ENCODE assay signal across 8 mouse cellular contexts in the genomic region with DNA sequence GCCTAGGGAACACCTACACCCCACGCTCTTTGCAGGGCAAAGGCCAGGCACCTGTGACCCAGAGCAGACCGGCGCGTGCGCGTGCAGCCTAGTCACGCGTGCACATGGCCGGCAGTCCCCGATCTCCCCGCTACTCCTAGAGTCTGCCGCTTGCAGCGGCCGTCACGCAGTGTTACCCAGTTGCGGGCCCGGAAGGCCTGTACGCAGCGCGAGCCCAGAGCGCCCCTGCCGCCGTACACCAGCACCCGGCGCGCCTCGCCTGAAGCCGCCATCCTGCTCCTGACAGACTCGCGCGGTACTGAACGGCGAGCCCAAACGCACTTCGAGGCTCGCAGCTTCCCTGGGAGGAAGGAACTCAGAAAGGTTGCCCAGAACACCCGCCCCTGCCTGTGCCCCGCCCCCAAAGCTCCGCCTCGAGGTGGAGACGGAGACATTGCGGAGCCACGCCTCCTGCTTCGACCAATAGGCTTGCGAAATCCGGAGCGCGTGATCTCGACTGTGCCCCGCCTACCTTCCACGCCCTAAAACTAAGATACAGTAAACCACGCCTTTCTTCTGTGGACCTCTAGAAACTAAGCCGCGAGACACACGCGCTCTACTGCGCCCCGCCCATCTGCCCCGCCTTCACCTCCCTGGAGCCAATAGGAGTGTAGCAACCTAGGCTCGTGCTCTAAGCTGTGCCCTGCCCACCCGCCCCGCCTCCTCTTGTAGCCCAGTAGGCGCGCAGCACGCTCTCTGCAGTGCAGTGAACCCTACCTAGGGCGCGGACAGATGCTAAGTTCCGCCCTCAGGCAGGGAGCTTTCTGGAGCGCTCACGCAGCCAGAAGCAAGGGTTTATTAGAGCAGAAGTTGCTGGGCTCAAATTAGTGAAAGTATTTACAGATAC. TPM values are rescaled to one million over a fixed set of nuclear protein-coding genes. Genes with fewer than 3 reads are reported as not detected.
DNase-seq lines count a peak whose midpoint lies in the region; ATAC-seq and TF ChIP-seq lines count a peak whose summit lies in the region.

A gene (minus strand): TSS at position 406 of the 886 bp plus-strand sequence.

- no peaks in the 10 kb centered on the region for H3K27me3 ChIP-seq in CH12.LX (replicated peaks)
- no peaks in the 10 kb centered on the region for H3K27me3 ChIP-seq in forebrain, embryonic 11.5 days (ENCODE audit: control insufficient read depth, insufficient read depth, low read length)
- H3K27me3 ChIP-seq in heart, embryonic 16.5 days (ENCODE audit: control insufficient read depth, insufficient read depth, low read length): no peaks in the 10 kb centered on the region; the same call in 1 of the 2 replicates
- no peaks in the 10 kb centered on the region; the same call in 1 of the 2 replicates for H3K27me3 ChIP-seq in liver, embryonic 15.5 days
- H3K27me3 ChIP-seq in neural tube, embryonic 12.5 days (replicated peaks): no peaks in the 10 kb centered on the region

- ATAC-seq in forebrain, embryonic 11.5 days (replicated peaks; ENCODE audit: low FRiP score): peak; percentile 99
- ATAC-seq in heart, embryonic 16.5 days (replicated peaks; ENCODE audit: extremely low read depth, insufficient read depth, low FRiP score): peak; percentile 99
- peak; percentile 96 for ATAC-seq in liver, embryonic 15.5 days (ENCODE audit: insufficient read depth)
- ATAC-seq in neural tube, embryonic 12.5 days (ENCODE audit: low FRiP score, low read depth): peak; percentile 99

- H3K79me2 ChIP-seq in CH12.LX (replicated peaks; ENCODE audit: control insufficient read depth, extremely low read depth, insufficient read depth, poor library complexity, severe bottlenecking): no peaks in the 10 kb centered on the region

- WGBS in forebrain, embryonic 11.5 days: under 1% methylated on average over 70 of the region's 70 CpGs
- under 1% methylated on average over 70 of the region's 70 CpGs for WGBS in heart, embryonic 16.5 days
- WGBS in liver, embryonic 15.5 days (ENCODE audit: insufficient replicate concordance): under 1% methylated on average over 70 of the region's 70 CpGs
- WGBS in neural tube, embryonic 12.5 days: under 1% methylated on average over 70 of the region's 70 CpGs

- in situ Hi-C loops in CH12.LX (cut with MboI; ENCODE audit: low pct_ligation_motif_present, low pct_unique_long_range_greater_than_20kb, low sequenced_read_pairs): loop anchor here (25.0 kb wide), 2 partner anchors 887 to 1163 kb away; no protein-coding TSS in a partner anchor

- no peaks in the 10 kb centered on the region for H3K9me3 ChIP-seq in CH12.LX (replicated peaks; ENCODE audit: low read length)
- H3K9me3 ChIP-seq in forebrain, embryonic 11.5 days (ENCODE audit: control insufficient read depth, low read length): no peaks in the 10 kb centered on the region
- no peaks in the 10 kb centered on the region for H3K9me3 ChIP-seq in heart, embryonic 16.5 days (replicated peaks; ENCODE audit: control insufficient read depth, low read length)
- no peaks in the 10 kb centered on the region for H3K9me3 ChIP-seq in liver, embryonic 15.5 days (replicated peaks)
- no peaks in the 10 kb centered on the region for H3K9me3 ChIP-seq in neural tube, embryonic 12.5 days

- peak within 1 kb of the TSS; percentile 10 for H3K9ac ChIP-seq in CH12.LX (ENCODE audit: insufficient read depth, low read depth)
- H3K9ac ChIP-seq in forebrain, embryonic 11.5 days (ENCODE audit: low read length): peak within 1 kb of the TSS; percentile 64
- H3K9ac ChIP-seq in heart, embryonic 16.5 days (ENCODE audit: low read length): peak within 1 kb of the TSS; percentile 86
- peak within 1 kb of the TSS; percentile 48 for H3K9ac ChIP-seq in liver, embryonic 15.5 days
- peak within 1 kb of the TSS; percentile 70 for H3K9ac ChIP-seq in neural tube, embryonic 12.5 days

- no peak for TF ChIP-seq RAD21 in CH12.LX (IDR thresholded peaks at IDR 0.05; ENCODE audit: low read depth, low read length)

- TF ChIP-seq CTCF in CH12.LX (conservative IDR thresholded peaks at IDR 0.05 in 1 of 2, IDR thresholded peaks at IDR 0.05 in 1 of 2; ENCODE audit: low read depth in 2 of 2, low read length in 2 of 2): no peak

- peak; percentile 76 for TF ChIP-seq POLR2A in CH12.LX (IDR thresholded peaks at IDR 0.05; ENCODE audit: low read depth, low read length)

- no peak for TF ChIP-seq EP300 in CH12.LX (IDR thresholded peaks at IDR 0.05; ENCODE audit: low read length)

- peak within 1 kb of the TSS; percentile 68 for H3K4me2 ChIP-seq in CH12.LX (ENCODE audit: insufficient read depth, low read depth, poor library complexity, severe bottlenecking)
- peak within 1 kb of the TSS; percentile 73 for H3K4me2 ChIP-seq in forebrain, embryonic 11.5 days (ENCODE audit: low read depth, low read length, severe bottlenecking)
- peak within 1 kb of the TSS; percentile 98 for H3K4me2 ChIP-seq in heart, embryonic 16.5 days (ENCODE audit: low read depth, low read length)
- peak within 1 kb of the TSS; percentile 86 for H3K4me2 ChIP-seq in liver, embryonic 15.5 days
- H3K4me2 ChIP-seq in neural tube, embryonic 12.5 days (replicated peaks): peak within 1 kb of the TSS; percentile 86

- DNase-seq in CH12.LX (ENCODE audit: extremely low read depth): peak; percentile 99
- DNase-seq in c-Kit-positive CD71-positive TER-119-negative erythroid progenitor cells, embryonic 14.5 days (ENCODE audit: low read depth): peak; percentile 97
- peak; percentile 99 for DNase-seq in forebrain, embryonic 11.5 days (ENCODE audit: low spot score)
- peak; percentile 98 to 99 for DNase-seq in kidney, postnatal 36 days
- DNase-seq in telencephalon, adult 2 months (ENCODE audit: low read depth, low spot score): peak; percentile 100

- dilution Hi-C loops in CH12.LX (cut with MboI; ENCODE audit: extremely low pct_ligation_motif_present, extremely low pct_unique_long_range_greater_than_20kb, low sequenced_read_pairs): no loop called here

- peak within 1 kb of the TSS; percentile 66 to 76 (median 68) for H3K4me3 ChIP-seq in CH12.LX (replicated peaks in 1 of 3; ENCODE audit: low read depth in 2 of 3, low read length in 2 of 3, poor library complexity in 1 of 3)
- H3K4me3 ChIP-seq in forebrain, embryonic 11.5 days (ENCODE audit: low read depth, low read length): peak within 1 kb of the TSS; percentile 47
- H3K4me3 ChIP-seq in heart, embryonic 16.5 days (ENCODE audit: low read length): peak within 1 kb of the TSS; percentile 83
- H3K4me3 ChIP-seq in liver, embryonic 15.5 days (replicated peaks): peak within 1 kb of the TSS; percentile 63
- peak within 1 kb of the TSS; percentile 59 for H3K4me3 ChIP-seq in neural tube, embryonic 12.5 days

- H3K4me1 ChIP-seq in CH12.LX (ENCODE audit: control insufficient read depth in 1 of 2, insufficient read depth in 2 of 2): peaks cover 3 to 44% of the 10 kb centered on the region in 2 experiments
- no peaks in the 10 kb centered on the region; the same call in 1 of the 2 replicates for H3K4me1 ChIP-seq in forebrain, embryonic 11.5 days (replicated peaks; ENCODE audit: control insufficient read depth, insufficient read depth, low read length)
- peaks cover 10% of the 10 kb centered on the region for H3K4me1 ChIP-seq in heart, embryonic 16.5 days (ENCODE audit: control insufficient read depth, insufficient read depth, low read length)
- peaks cover 30% of the 10 kb centered on the region for H3K4me1 ChIP-seq in liver, embryonic 15.5 days (replicated peaks)
- H3K4me1 ChIP-seq in neural tube, embryonic 12.5 days: peaks cover 13% of the 10 kb centered on the region

- H3K27ac ChIP-seq in CH12.LX (ENCODE audit: insufficient read depth, low read depth): peak within 1 kb of the TSS; percentile 1; the same call in 1 of the 2 replicates
- H3K27ac ChIP-seq in forebrain, embryonic 11.5 days (ENCODE audit: low read depth, low read length): no peak within 1 kb of the TSS
- peak within 1 kb of the TSS; percentile 68 for H3K27ac ChIP-seq in heart, embryonic 16.5 days (ENCODE audit: low read length)
- H3K27ac ChIP-seq in liver, embryonic 15.5 days (replicated peaks): peak within 1 kb of the TSS; percentile 74
- H3K27ac ChIP-seq in neural tube, embryonic 12.5 days: no peak within 1 kb of the TSS

- peaks cover 0 to 10% of the 10 kb centered on the region in 2 experiments for H3K36me3 ChIP-seq in CH12.LX (replicated peaks in 1 of 2; ENCODE audit: control insufficient read depth in 1 of 2, insufficient read depth in 1 of 2, low read length in 1 of 2)
- no peaks in the 10 kb centered on the region for H3K36me3 ChIP-seq in forebrain, embryonic 11.5 days (ENCODE audit: control insufficient read depth, insufficient read depth, low read length)
- no peaks in the 10 kb centered on the region for H3K36me3 ChIP-seq in heart, embryonic 16.5 days (ENCODE audit: control insufficient read depth, insufficient read depth)
- 0 out of 2 replicates have a peak, but pooled peaks cover 5% of the 10 kb centered on the region for H3K36me3 ChIP-seq in liver, embryonic 15.5 days (replicated peaks)
- H3K36me3 ChIP-seq in neural tube, embryonic 12.5 days: no peaks in the 10 kb centered on the region

TF ChIP-seq in CH12.LX, 34 proteins besides CTCF, POLR2A, EP300 and RAD21 (continues in another document):
- 0 out of 2 replicates have a peak, but pooled peaks have one; percentile 39 for TF ChIP-seq MAZ (IDR thresholded peaks at IDR 0.05; ENCODE audit: low read depth, low read length)
- no peak for TF ChIP-seq E2F4 (IDR thresholded peaks at IDR 0.05; ENCODE audit: insufficient replicate concordance, low read depth, low read length)
- TF ChIP-seq RCOR1 (conservative IDR thresholded peaks at IDR 0.05; ENCODE audit: low read depth, low read length): no peak
- peak; percentile 74 for TF ChIP-seq USF2 (conservative IDR thresholded peaks at IDR 0.05; ENCODE audit: low read depth, low read length)
- TF ChIP-seq MXI1 (IDR thresholded peaks at IDR 0.05; ENCODE audit: low read depth, low read length): peak; percentile 73; the same call in 1 of the 2 replicates
- no peak for TF ChIP-seq ZKSCAN1 (IDR thresholded peaks at IDR 0.05; ENCODE audit: borderline replicate concordance, low read depth, low read length)
- TF ChIP-seq MYC (IDR thresholded peaks at IDR 0.05; ENCODE audit: low read depth, low read length): no peak
- 0 out of 2 replicates have a peak, but pooled peaks have one; percentile 44 for TF ChIP-seq POLR2AphosphoS2 (IDR thresholded peaks at IDR 0.05; ENCODE audit: low read depth, low read length)
- TF ChIP-seq USF1 (IDR thresholded peaks at IDR 0.05; ENCODE audit: low read depth, low read length): peak; percentile 86
- peak; percentile 63; the same call in 1 of the 2 replicates for TF ChIP-seq MAX (IDR thresholded peaks at IDR 0.05; ENCODE audit: low read length)
- no peak for TF ChIP-seq JUND (conservative IDR thresholded peaks at IDR 0.05; ENCODE audit: low read depth, low read length)

RNA-seq across cellular contexts. Expression of the gene that starts here (rescaled TPM):
- total RNA-seq in CH12.LX (2012; rRNA removed): 34.8 and 36.8 TPM in 2 replicates
- total RNA-seq in CH12.LX (2014; rRNA removed): 78.3 and 82.6 TPM in 2 replicates
- 72.7 and 79.0 TPM in 2 replicates for polyA plus RNA-seq in CH12.LX (2012; ENCODE audit: insufficient read length, low read depth)
- 97.3 and 102 TPM in 2 replicates for polyA plus RNA-seq in forebrain, embryonic 11.5 days (2014; fragmentation: Nextera tagmentation; extraction: Ambion mirVana)
- polyA plus RNA-seq in heart, embryonic 16.5 days (2015; fragmentation: Nextera tagmentation; extraction: Ambion mirVana): 112 and 113 TPM in 2 replicates
- polyA plus RNA-seq in liver, embryonic 15.5 days (2015; fragmentation: Nextera tagmentation; extraction: Ambion mirVana): 85.3 and 101 TPM in 2 replicates
- polyA plus RNA-seq in neural tube, embryonic 12.5 days (2016; fragmentation: Nextera tagmentation; extraction: Ambion mirVana): 100 and 110 TPM in 2 replicates

Comparison
In these comparisons a context has a peak if more than half of its experiments do, and no peak if none do; other contexts are left out.
1. H3K27ac ChIP-seq: peak in CH12.LX (single experiment), heart, embryonic 16.5 days (single experiment) and liver, embryonic 15.5 days (single experiment); none in forebrain, embryonic 11.5 days (single experiment) and neural tube, embryonic 12.5 days (single experiment).
2. H3K9ac ChIP-seq: peak in every context shown above with its lines; median percentile 86 in heart, embryonic 16.5 days; 70 in neural tube, embryonic 12.5 days; 64 in forebrain, embryonic 11.5 days; 48 in liver, embryonic 15.5 days; 10 in CH12.LX.
3. Peak in every context shown above with its lines, with median percentiles within 50 percentile points of each other: DNase-seq, H3K4me2 ChIP-seq, H3K4me3 ChIP-seq and ATAC-seq.